Comparison of ENCODE assay signal across 15 mouse cellular contexts in genomic region chr15:31292627-31293026, GRCm38 (mm10).
DNase-seq lines count a peak whose midpoint lies in the region; ATAC-seq and TF ChIP-seq lines count a peak whose summit lies in the region.
"Had no signal": no experiment of that assay in that cellular context is flagged by ENCODE, and none has a peak within 500 bp of the region (broad histone marks: within the 10 kb centered on the region; RNA-seq: fewer than 3 reads in every experiment).

No protein-coding gene starts in this region.

- no peaks in the 10 kb centered on the region for H3K27me3 ChIP-seq in heart, adult 2 months (ENCODE audit: control insufficient read depth, insufficient read depth, low read length)
- peaks cover 29% of the 10 kb centered on the region for H3K27me3 ChIP-seq in liver, embryonic 13.5 days
- peaks cover 11% of the 10 kb centered on the region for H3K27me3 ChIP-seq in heart, embryonic 14.5 days (ENCODE audit: control insufficient read depth, insufficient read depth, low read length)
- peaks cover 8% of the 10 kb centered on the region; the same call in 1 of the 2 replicates for H3K27me3 ChIP-seq in stomach, embryonic 14.5 days (ENCODE audit: control insufficient read depth, insufficient read depth, low read length)

- no peak for TF ChIP-seq POLR2A in heart, adult 2 months (IDR thresholded peaks at IDR 0.05; ENCODE audit: insufficient read depth, low read depth, low read length)

- H3K79me2 ChIP-seq in heart, adult 2 months (replicated peaks; ENCODE audit: control insufficient read depth, insufficient read depth, low read length): peaks cover 2% of the 10 kb centered on the region

- no peaks in the 10 kb centered on the region for H3K9me3 ChIP-seq in liver, embryonic 13.5 days (replicated peaks)
- no peaks in the 10 kb centered on the region for H3K9me3 ChIP-seq in heart, embryonic 14.5 days (ENCODE audit: control insufficient read depth, low read length)
- H3K9me3 ChIP-seq in stomach, embryonic 14.5 days (ENCODE audit: control insufficient read depth, low read depth, low read length): no peaks in the 10 kb centered on the region
- H3K9me3 ChIP-seq: G1E; limb, embryonic 15.5 days had no signal

- H3K4me3 ChIP-seq in heart, adult 2 months: no peak overlapping the region
- H3K4me3 ChIP-seq in liver, embryonic 13.5 days (replicated peaks): no peak overlapping the region
- no peak overlapping the region for H3K4me3 ChIP-seq in heart, embryonic 14.5 days (ENCODE audit: control insufficient read depth in 1 of 2, insufficient read depth in 1 of 2, low read depth in 1 of 2, low read length in 2 of 2)
- no peak overlapping the region for H3K4me3 ChIP-seq in stomach, embryonic 14.5 days (ENCODE audit: low read depth, low read length)
- H3K4me3 ChIP-seq: limb, embryonic 15.5 days had no signal

- H3K4me1 ChIP-seq in heart, adult 2 months (ENCODE audit: control insufficient read depth, insufficient read depth, low read length): peaks cover 2% of the 10 kb centered on the region; the same call in 1 of the 2 replicates
- H3K4me1 ChIP-seq in liver, embryonic 13.5 days (replicated peaks): no peaks in the 10 kb centered on the region
- H3K4me1 ChIP-seq in heart, embryonic 14.5 days (ENCODE audit: control insufficient read depth in 2 of 2, insufficient read depth in 2 of 2, low read length in 2 of 2): peaks cover 13 to 20% of the 10 kb centered on the region in 2 experiments
- H3K4me1 ChIP-seq in stomach, embryonic 14.5 days (ENCODE audit: control insufficient read depth, insufficient read depth, low read length): peaks cover 9% of the 10 kb centered on the region; the same call in 1 of the 2 replicates

- TF ChIP-seq EP300 in heart, adult 2 months (IDR thresholded peaks at IDR 0.05; ENCODE audit: insufficient read depth, low read depth, low read length): no peak

- DNase-seq in heart, adult 2 months: no peak
- DNase-seq in heart, adult 8-10 months (ENCODE audit: low spot score): no peak
- DNase-seq in liver, embryonic 13.5 days: no peak
- DNase-seq in liver: no peak
- no peak for DNase-seq in right cerebral cortex, postnatal 10 days (ENCODE audit: low spot score in 2 of 2)
- no peak for DNase-seq in cerebellum, postnatal 25 days
- DNase-seq: B cell, adult 2 months; lung, postnatal 10 days; thymus, adult 2 months had no signal

- no peak overlapping the region for H3K9ac ChIP-seq in heart, adult 2 months (ENCODE audit: low read depth, low read length)
- H3K9ac ChIP-seq in liver, embryonic 13.5 days: no peak overlapping the region
- no peak overlapping the region; the same call in 1 of the 2 replicates for H3K9ac ChIP-seq in heart, embryonic 14.5 days (ENCODE audit: low read length)
- H3K9ac ChIP-seq in stomach, embryonic 14.5 days (replicated peaks; ENCODE audit: low read depth, low read length): no peak overlapping the region
- H3K9ac ChIP-seq: limb, embryonic 15.5 days had no signal

- intact Hi-C loops in heart, adult 2 months (cut with DNase I): no loop called here

- 26% methylated on average over 3 of the region's 3 CpGs for WGBS in heart, adult 2 months
- WGBS in liver, embryonic 13.5 days (ENCODE audit: insufficient replicate concordance): 38% methylated on average over 3 of the region's 3 CpGs
- 9% methylated on average over 3 of the region's 3 CpGs for WGBS in heart, embryonic 14.5 days
- 16% methylated on average over 3 of the region's 3 CpGs for WGBS in stomach, embryonic 14.5 days

- peak; percentile 25; the same call in 1 of the 2 replicates for TF ChIP-seq CTCF in heart, adult 2 months (IDR thresholded peaks at IDR 0.05)

- peak overlapping the region; percentile 6 for H3K27ac ChIP-seq in heart, adult 2 months
- H3K27ac ChIP-seq in liver, embryonic 13.5 days: no peak overlapping the region
- H3K27ac ChIP-seq in heart, embryonic 14.5 days (replicated peaks in 1 of 2; ENCODE audit: control insufficient read depth in 1 of 2, insufficient read depth in 1 of 2, low read depth in 2 of 2, low read length in 2 of 2): peak overlapping the region; percentile 17 to 55; a peak in 3 of 4 replicates
- no peak overlapping the region for H3K27ac ChIP-seq in stomach, embryonic 14.5 days (ENCODE audit: low read length)
- H3K27ac ChIP-seq: limb, embryonic 15.5 days had no signal

- no peaks in the 10 kb centered on the region for H3K36me3 ChIP-seq in heart, adult 2 months (ENCODE audit: control insufficient read depth, insufficient read depth, low read length)
- no peaks in the 10 kb centered on the region for H3K36me3 ChIP-seq in liver, embryonic 13.5 days
- H3K36me3 ChIP-seq in heart, embryonic 14.5 days (ENCODE audit: control insufficient read depth, insufficient read depth, low read length): no peaks in the 10 kb centered on the region
- H3K36me3 ChIP-seq in stomach, embryonic 14.5 days (ENCODE audit: control insufficient read depth, insufficient read depth, low read length): no peaks in the 10 kb centered on the region
- H3K36me3 ChIP-seq: G1E; limb, embryonic 15.5 days had no signal

- no peak overlapping the region for H3K4me2 ChIP-seq in liver, embryonic 13.5 days
- H3K4me2 ChIP-seq in heart, embryonic 14.5 days (ENCODE audit: low read length): peak overlapping the region; percentile 9; the same call in 1 of the 2 replicates
- no peak overlapping the region for H3K4me2 ChIP-seq in stomach, embryonic 14.5 days (replicated peaks; ENCODE audit: low read depth, low read length)
- H3K4me2 ChIP-seq: limb, embryonic 15.5 days; midbrain, embryonic 11.5 days had no signal

- peak; percentile 23; the same call in 1 of the 2 replicates for ATAC-seq in liver, embryonic 13.5 days (ENCODE audit: low read depth)
- ATAC-seq in heart, embryonic 14.5 days (ENCODE audit: insufficient number of reproducible peaks, insufficient read depth, low FRiP score, low read depth): peak; percentile 82
- peak; percentile 33; the same call in 1 of the 2 replicates for ATAC-seq in stomach, embryonic 14.5 days (ENCODE audit: insufficient number of reproducible peaks, insufficient read depth, low FRiP score, low read depth)
- ATAC-seq: activated CD4-positive, CD25-positive, alpha-beta regulatory T cell, adult 4 months had no signal

Comparison
In these comparisons a context has a peak if more than half of its experiments do, and no peak if none do; other contexts are left out.
1. H3K27ac ChIP-seq: peak in heart, adult 2 months (single experiment) and heart, embryonic 14.5 days (2 of 2); none in liver, embryonic 13.5 days (single experiment) and stomach, embryonic 14.5 days (single experiment).
2. ATAC-seq: peak in every context shown above with its lines; median percentile 82 in heart, embryonic 14.5 days; 33 in stomach, embryonic 14.5 days; 23 in liver, embryonic 13.5 days.